Mouse (Mus musculus) left cerebral cortex, postnatal 25 days (tissue): Measurements from ENCODE around the gene Wnt3. TPM values are rescaled to one million over a fixed set of nuclear protein-coding genes. Genes with fewer than 3 reads are reported as not detected.

Experiments
- DNase-seq, 2 experiments: peaks; one replicate each; pipeline ENCODE4 v3.0.0; 2022; ENCODE audit warnings: low spot score in 2 of 2, mixed read lengths in 1 of 2
- intact Hi-C: fragments of 180-260 bp; cut with DNase I; formaldehyde crosslinking; loops from one replicate; pipeline ENCODE4 v1.15.1; 2025
- total RNA-seq, 2 experiments: library from RNA; stranded (reverse); gene quantifications; 2 replicates each; pipeline ENCODE4 v1.2.3; 2021

Gene Wnt3
- total RNA-seq, 2 experiments from 2014 or later, result 0.92 to 1.4 TPM

DNA sequence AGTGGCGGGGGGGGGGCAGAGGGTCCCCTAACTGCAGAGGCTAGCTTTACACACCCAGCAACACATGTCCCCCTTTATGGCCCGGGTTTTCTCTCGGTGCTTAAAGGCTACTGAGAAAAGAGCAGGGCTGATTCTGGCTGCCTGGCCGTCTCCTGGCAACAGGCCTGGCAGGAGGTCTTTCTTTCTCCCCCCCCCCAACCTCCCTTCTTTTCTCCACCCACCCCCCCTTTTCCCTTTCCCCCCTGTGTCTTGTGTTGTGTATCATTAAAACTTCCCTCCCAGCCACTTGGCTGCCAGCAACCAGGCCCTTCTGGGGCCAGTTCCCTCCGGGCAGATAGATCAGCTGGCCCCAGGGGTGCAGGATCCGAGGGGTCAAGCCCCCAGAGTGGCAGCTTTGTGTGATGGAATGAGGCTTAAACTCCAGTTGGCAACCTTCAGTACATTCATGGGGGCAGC, 8.4 kb upstream of the Wnt3 start:
- no peak for DNase-seq
- intact Hi-C loops, result no loop called here

DNA sequence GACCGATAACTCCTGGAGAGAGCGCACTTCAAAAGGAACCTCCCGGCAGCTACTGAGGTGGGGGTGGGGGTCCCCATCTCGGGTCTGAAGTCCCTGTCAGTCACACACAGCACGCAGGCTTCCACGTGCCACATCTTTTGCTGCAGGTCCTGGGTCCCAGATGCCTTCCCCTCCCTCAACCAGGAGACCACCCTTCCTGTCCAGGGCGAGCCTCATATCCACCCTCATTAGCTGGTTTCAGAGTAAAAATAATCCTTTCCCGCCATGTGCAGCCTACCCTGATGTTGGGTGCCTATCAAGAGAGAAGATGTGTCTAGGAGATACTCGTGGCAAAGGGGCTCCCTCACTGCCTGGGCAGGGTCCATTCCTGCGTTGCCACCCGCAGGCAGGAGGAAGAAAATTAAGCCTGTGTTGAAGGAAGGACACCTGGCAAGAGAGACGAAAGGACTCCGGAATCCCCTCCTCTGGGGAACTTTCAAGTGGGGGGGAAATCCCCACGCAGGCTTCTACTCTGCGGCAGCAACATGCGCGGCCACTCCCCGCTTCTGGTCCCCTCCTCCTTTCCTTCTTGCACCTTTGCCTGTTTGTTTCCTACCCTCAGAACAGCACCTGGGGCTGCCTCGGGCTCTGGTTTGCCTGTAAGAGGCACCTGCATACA, 2.7 kb upstream of the Wnt3 start:
- intact Hi-C loops, result no loop called here
- no peak for DNase-seq

DNA sequence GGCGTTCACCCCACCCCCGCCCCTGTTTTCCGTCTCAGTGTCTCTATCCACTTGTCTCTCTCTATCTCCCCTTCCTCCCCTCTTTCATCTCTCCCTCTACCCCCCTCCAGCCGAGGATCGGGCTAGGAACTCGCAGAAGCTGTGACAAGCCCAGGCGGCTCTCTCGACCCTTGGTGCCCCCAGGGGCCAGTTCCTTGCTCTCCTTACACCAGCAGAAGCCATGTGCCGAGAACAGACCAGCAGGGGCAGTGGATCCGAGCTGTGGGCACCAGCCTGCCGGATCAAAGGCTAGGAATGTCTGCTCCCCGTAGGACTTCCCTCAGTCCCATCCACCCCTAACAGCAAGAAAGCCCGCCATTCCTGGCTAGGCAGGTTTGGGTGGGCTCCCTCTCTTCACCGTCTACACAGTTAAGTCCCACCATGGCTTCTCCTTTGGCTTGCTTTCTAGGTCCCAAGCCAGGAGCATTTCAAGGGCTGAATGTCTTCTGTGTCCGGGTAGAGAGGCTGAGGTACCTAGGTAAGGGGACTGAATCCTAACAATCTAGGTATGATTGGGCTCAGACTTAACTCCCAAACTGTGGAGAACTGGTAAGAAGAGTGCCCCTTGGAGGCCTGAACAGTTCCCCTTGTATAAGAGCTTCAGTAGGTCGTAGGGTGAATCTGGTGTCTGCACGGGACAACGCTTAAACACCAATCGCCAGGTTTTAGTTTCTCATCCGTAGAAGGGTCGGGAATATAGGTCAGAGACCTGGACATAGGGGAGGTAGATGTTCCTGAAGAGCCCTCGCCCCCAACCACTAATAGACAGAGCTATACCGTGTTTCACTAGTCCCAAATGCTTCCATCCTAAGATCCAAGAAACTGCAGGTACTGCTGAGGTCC, 1.2 kb upstream of the Wnt3 start:
- DNase-seq, result no peak
- intact Hi-C loops, result no loop called here

DNA sequence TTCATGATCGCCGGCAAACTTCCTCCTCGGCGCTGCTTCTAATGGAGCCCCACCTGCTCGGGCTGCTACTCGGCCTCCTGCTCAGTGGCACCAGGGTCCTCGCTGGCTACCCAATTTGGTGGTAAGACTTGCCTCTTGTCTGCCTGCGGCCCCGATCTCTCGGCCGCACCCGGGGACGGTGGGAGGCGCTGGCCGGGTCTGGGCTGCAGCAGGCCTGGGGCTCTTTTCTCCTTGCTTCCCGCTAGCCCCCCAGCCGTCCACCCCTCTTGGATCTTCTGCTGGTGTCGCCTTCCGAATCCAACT, 229 bp downstream of the Wnt3 start:
- no peak for DNase-seq
- intact Hi-C loops, result no loop called here

GRCm38 (mm10) chr11:103780152-103780551, 6.2 kb downstream of the Wnt3 start:
- intact Hi-C loops, result no loop called here
- DNase-seq, result peak in 1 of 2 experiments; percentile 42

DNA sequence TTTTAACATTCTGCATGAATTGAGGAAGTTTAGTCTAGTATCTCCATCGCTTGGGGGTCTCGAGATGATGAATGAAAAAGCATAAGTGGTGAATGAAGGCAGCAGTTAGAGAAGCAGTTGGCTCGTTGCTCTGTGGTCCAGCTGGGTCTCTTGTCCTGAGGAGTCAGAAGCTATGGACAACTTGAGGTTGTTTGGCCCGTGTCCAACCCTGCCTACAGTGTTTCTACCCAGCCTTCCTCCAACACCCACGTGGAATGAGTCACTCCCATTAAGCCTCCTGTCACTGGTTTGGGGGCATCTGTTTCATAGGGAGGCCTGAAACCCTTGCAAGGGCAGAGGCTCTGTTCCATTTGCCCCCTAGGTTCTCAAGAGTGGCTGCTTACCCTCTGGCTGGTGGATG, 16.0 kb downstream of the Wnt3 start:
- peak in 1 of 2 experiments; percentile 23 for DNase-seq
- intact Hi-C loops, result no loop called here

- no peak for DNase-seq
- intact Hi-C loops, result no loop called here
Observed at GRCm38 (mm10) chr11:103801128-103801527, 27.2 kb downstream of the Wnt3 start.

DNA sequence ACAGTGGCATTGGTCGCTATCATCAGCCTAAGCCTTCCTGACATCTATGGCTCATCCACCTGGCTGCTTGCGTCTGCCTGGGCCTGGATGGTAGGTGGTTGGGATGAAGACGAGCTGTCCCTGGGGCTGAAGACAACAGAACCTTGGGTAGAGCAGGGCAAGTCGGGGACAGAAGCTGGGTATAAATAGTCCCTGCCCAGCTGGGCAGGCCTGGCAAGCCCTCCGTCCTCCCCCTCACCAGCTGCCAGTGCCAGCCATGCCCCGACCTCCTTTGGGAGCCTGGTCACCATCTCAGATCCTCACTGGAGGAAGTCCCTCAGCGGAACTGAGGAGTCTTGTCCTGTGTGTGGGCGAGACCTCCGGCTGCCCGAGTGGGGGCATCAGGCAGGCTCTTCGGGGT, 30.2 kb downstream of the Wnt3 start:
- DNase-seq, result no peak
- intact Hi-C loops, result no loop called here

DNA sequence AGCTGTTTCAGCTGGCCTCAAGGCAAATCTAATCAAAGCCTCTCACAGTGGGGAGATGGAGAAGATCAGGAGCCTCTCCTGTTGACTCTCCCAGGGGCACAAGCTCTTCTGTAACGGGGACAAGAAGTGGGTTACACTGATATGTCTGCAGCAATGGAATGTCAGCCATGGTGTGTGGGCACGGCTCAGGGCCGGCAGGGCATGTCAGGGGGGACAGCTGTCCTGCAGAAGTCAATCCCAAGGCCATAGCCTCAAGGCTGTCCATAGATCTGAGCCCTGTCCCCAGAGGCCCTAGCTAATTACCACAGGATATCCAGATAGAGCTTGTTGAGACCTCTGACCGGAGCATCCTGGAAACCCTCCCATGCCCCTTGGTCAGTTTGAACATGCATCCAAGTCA, 30.9 kb downstream of the Wnt3 start:
- intact Hi-C loops, result no loop called here
- DNase-seq, result no peak

DNA sequence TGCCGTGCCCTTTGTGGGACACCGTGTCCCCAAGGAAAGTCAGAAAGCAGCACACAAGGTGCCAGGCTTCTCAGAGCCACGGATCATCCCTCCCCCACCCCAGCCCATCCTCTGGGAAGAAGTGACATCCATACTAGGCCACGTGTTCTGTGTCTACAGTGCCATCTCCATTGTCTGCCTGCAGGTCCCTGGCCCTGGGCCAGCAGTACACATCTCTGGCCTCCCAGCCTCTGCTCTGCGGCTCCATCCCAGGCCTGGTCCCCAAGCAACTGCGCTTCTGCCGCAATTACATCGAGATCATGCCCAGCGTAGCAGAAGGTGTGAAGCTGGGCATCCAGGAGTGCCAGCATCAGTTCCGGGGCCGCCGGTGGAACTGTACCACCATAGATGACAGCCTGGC, 34.0 kb downstream of the Wnt3 start:
- DNase-seq, result no peak
- intact Hi-C loops, result no loop called here

DNA sequence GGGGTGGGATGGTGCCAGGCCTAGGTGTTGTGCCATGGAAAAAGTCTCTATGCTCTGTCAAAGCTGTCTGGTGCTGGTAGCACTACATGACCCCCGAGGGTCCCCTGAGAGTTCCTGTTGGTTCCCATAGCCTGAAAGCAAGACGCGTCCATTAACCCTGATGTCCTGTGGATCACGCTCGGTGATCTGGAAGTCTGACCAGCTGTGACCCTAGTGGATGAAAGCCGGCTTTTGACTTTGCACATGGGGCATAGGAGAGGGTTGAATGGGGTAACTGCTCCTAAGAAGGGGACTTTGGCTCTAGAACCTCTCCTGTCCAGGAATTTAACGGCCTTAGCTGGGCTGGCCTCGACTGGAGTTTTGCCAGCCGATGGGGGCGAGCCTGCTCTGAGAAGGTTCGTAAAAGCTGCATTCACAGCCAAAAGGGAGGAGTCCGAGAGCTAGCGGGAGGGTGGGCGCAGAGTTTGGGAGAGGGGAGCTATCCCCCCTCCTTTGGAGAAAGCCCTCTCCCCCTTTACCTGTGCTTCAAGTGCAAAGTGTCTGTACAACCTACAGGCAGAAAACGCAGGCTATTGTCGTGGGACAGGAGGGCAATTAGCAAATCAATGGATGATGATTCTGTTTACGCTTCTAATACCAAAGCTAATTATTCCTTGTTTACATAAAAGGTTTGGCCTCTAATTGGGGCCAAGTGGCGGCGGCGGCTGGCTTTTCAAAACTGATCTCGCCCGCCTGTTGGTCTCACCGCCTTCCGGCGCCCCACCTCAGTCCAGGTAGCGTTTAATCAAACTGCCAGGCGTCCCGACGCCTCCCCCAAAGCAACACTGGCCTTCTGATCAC, 35.0 kb downstream of the Wnt3 start:
- intact Hi-C loops, result no loop called here

GRCm38 (mm10) chr11:103809611-103810598, 36.0 kb downstream of the Wnt3 start:
- intact Hi-C loops, result no loop called here

More for the DNA sequence above, 35.0 kb downstream of the Wnt3 start:
- DNase-seq, result no peak

GRCm38 (mm10) chr11:103810631-103811030, 36.7 kb downstream of the Wnt3 start:
- no peak for DNase-seq
- intact Hi-C loops, result no loop called here

More at GRCm38 (mm10) chr11:103809611-103810598, 36.0 kb downstream of the Wnt3 start:
- peak; percentile 19 to 32 for DNase-seq

DNA sequence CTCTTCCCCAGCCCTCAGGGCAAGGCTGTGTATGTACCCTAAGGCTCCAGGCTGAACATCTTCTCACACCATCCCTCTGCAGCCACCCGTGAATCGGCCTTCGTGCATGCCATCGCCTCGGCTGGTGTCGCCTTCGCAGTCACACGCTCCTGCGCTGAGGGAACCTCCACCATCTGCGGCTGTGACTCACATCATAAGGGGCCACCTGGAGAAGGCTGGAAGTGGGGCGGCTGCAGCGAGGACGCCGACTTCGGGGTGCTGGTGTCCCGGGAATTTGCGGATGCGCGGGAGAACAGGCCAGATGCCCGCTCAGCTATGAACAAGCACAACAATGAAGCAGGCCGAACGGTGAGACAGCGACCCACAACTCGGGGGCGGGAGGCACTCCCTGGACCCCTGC, 37.3 kb downstream of the Wnt3 start:
- intact Hi-C loops, result no loop called here
- peak; percentile 45 to 84 for DNase-seq

DNA sequence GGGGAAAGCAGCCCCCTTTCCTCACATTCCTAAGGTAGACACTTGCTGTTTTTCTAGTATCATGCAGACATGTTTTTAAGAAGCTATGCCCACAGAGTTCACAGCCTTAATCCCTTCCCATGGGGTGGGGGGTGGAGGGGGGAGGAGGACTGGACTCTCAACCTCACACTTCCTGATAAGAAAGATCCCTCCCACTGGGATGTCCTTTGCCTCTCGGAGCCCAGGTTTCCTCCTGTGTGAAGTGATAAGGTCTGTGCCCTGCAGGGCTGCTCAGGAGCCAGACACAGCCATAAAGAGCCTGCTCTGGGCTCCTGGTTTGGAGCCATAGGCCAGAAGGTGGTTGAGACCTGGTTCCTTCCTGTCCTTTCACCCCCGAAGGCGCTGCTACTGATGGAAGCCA, 40.9 kb downstream of the Wnt3 start:
- DNase-seq, result no peak
- intact Hi-C loops, result no loop called here

DNA sequence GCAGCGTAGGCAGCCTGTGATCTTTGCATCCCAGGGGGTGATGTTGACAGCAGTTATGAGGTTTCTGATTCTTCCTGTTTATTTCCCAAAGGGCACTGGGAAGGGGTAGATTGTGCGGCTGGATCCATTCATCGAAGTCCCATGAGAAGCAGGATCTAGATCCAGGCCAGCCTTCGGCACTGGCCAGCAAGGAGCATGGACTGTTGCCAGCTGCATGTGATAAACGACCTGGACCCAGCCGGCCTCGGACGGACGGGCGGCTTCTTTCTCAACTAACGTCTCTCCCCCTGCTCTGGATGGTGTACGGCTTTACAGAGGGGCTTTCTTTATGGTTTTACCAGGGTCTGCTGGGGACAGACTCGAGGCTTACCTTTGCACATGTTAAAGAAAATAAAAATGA, 42.0 kb downstream of the Wnt3 start:
- no peak for DNase-seq
- intact Hi-C loops, result no loop called here

- intact Hi-C loops, result no loop called here
- DNase-seq, result no peak
Observed at GRCm38 (mm10) chr11:103816719-103817118, 42.8 kb downstream of the Wnt3 start.

- intact Hi-C loops, result no loop called here
- DNase-seq, result no peak
Observed at GRCm38 (mm10) chr11:103827201-103827600, 53.3 kb downstream of the Wnt3 start.

DNA sequence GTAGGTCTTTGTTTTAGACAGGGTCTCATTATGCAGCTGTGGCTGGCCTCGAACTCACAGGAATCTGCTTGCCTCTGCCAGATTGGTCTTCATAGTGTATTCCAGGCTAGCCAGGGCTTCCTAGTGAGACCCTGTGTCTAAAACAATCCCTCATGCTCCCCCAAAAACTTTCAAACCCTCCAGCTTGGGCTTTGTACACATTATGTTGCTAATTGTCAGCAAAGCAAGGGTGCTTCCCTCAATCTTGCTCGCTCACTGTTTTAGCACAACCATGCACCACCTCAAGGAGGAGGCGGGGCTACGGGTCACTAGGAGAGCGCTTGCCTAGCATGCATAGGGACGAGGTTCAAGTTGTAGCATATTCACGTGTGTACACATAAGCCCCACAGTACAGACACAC, 54.9 kb downstream of the Wnt3 start:
- intact Hi-C loops, result no loop called here
- no peak for DNase-seq
